In the genomic region with DNA sequence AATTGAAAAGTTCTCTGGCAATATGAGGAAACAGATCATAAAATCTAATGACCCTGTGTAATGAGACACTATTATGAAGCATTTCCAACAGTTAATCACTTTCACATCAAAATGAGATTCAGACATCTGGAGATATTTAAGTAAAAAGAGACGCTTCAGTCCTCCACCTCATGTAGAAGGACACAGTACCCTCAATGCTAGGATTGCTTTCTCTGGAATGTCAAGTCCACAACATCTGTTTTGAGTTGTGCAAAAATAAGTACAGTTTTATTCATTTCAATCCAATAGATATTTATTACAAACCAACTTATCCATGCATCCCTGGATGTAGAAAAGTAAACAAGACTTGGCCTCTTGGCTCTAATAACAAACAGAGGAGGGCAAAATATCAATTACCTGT, we compare ENCODE assay signal across 28 mouse cellular contexts.
DNase-seq lines count a peak whose midpoint lies in the region; ATAC-seq lines count a peak whose summit lies in the region.
"Had no signal": no experiment of that assay in that cellular context is flagged by ENCODE, and none has a peak within 500 bp of the region (broad histone marks: within the 10 kb centered on the region; RNA-seq: fewer than 3 reads in every experiment).

No protein-coding gene starts in this region.

- H3K36me3 ChIP-seq in embryonic facial prominence, embryonic 11.5 days (replicated peaks; ENCODE audit: control insufficient read depth, insufficient read depth, low read depth, low read length), result no peaks in the 10 kb centered on the region
- no peaks in the 10 kb centered on the region for H3K36me3 ChIP-seq in embryonic facial prominence, embryonic 10.5 days (replicated peaks)
- H3K36me3 ChIP-seq: embryonic facial prominence, embryonic 12.5 days; heart, embryonic 12.5 days; heart, embryonic 15.5 days; hindbrain, embryonic 10.5 days; hindbrain, embryonic 13.5 days had no signal

- DNase-seq in embryonic facial prominence, embryonic 11.5 days (ENCODE audit: low spot score), result peak; percentile 74
- DNase-seq in embryonic facial prominence, embryonic 10.5 days (ENCODE audit: low spot score), result no peak
- DNase-seq in NIH3T3 (ENCODE audit: low read depth), result peak; percentile 3
- DNase-seq in forelimb bud, embryonic 11.5 days (ENCODE audit: low read depth, low spot score), result peak; percentile 60
- no peak for DNase-seq in thymus, postnatal 25 days
- no peak for DNase-seq in kidney, postnatal 10 days
- DNase-seq: adrenal gland, postnatal 10 days; adrenal gland, postnatal 36 days; cerebellum, adult 18-20 months; cerebellum, adult 9-10 months; cerebellum, postnatal 25 days; forebrain, postnatal 0 days; gastrocnemius, postnatal 25 days; heart, adult 18-20 months; heart, postnatal 10 days; heart, postnatal 36 days; kidney, adult 18-20 months had no signal

- ATAC-seq in embryonic facial prominence, embryonic 11.5 days (replicated peaks; ENCODE audit: insufficient number of reproducible peaks, low FRiP score, low TSS enrichment, low read depth), result no peak
- ATAC-seq: forebrain, embryonic 13.5 days; forebrain, postnatal 0 days; hindbrain, embryonic 16.5 days; inflammation-experienced regulatory T-cells, adult 6 months; intestine, embryonic 16.5 days; Patski had no signal

- H3K4me3 ChIP-seq in embryonic facial prominence, embryonic 11.5 days (ENCODE audit: low read depth, low read length), result no peak overlapping the region
- H3K4me3 ChIP-seq in embryonic facial prominence, embryonic 10.5 days, result no peak overlapping the region
- H3K4me3 ChIP-seq: embryonic facial prominence, embryonic 12.5 days; erythroblast, embryonic 14.5 days; forebrain, embryonic 13.5 days; heart, embryonic 12.5 days; heart, embryonic 15.5 days; hindbrain, embryonic 10.5 days; hindbrain, embryonic 13.5 days had no signal

- H3K27ac ChIP-seq in embryonic facial prominence, embryonic 11.5 days (replicated peaks; ENCODE audit: low read depth, low read length), result no peak overlapping the region
- no peak overlapping the region for H3K27ac ChIP-seq in embryonic facial prominence, embryonic 10.5 days (replicated peaks)
- H3K27ac ChIP-seq: embryonic facial prominence, embryonic 12.5 days; forebrain, embryonic 13.5 days; heart, embryonic 15.5 days; hindbrain, embryonic 10.5 days; hindbrain, embryonic 13.5 days had no signal

- no peaks in the 10 kb centered on the region for H3K27me3 ChIP-seq in embryonic facial prominence, embryonic 11.5 days (ENCODE audit: control insufficient read depth, insufficient read depth, low read length)
- H3K27me3 ChIP-seq in embryonic facial prominence, embryonic 10.5 days (replicated peaks; ENCODE audit: low read depth, poor library complexity, severe bottlenecking), result 0 out of 2 replicates have a peak, but pooled peaks cover 3% of the 10 kb centered on the region
- H3K27me3 ChIP-seq: embryonic facial prominence, embryonic 12.5 days; forebrain, embryonic 13.5 days; heart, embryonic 12.5 days; heart, embryonic 15.5 days; hindbrain, embryonic 13.5 days; Patski had no signal

- WGBS in embryonic facial prominence, embryonic 11.5 days, result 12% methylated on average over 1 of the region's 1 CpGs
- WGBS in embryonic facial prominence, embryonic 10.5 days, result 47% methylated on average over 1 of the region's 1 CpGs

- no peaks in the 10 kb centered on the region for H3K9me3 ChIP-seq in embryonic facial prominence, embryonic 11.5 days (replicated peaks; ENCODE audit: control insufficient read depth, low read length)
- H3K9me3 ChIP-seq in embryonic facial prominence, embryonic 10.5 days, result no peaks in the 10 kb centered on the region
- H3K9me3 ChIP-seq: embryonic facial prominence, embryonic 12.5 days; forebrain, embryonic 13.5 days; heart, embryonic 12.5 days; heart, embryonic 15.5 days; hindbrain, embryonic 10.5 days; hindbrain, embryonic 13.5 days had no signal

- no peak overlapping the region for H3K9ac ChIP-seq in embryonic facial prominence, embryonic 11.5 days (replicated peaks; ENCODE audit: low read length)
- H3K9ac ChIP-seq: embryonic facial prominence, embryonic 12.5 days; forebrain, embryonic 13.5 days; forebrain, postnatal 0 days; heart, embryonic 12.5 days; heart, embryonic 15.5 days; hindbrain, embryonic 13.5 days had no signal

- H3K4me2 ChIP-seq in embryonic facial prominence, embryonic 11.5 days (ENCODE audit: low read depth, low read length), result no peak overlapping the region
- H3K4me2 ChIP-seq: embryonic facial prominence, embryonic 12.5 days; forebrain, embryonic 13.5 days; heart, embryonic 12.5 days; heart, embryonic 15.5 days; hindbrain, embryonic 13.5 days had no signal

- H3K4me1 ChIP-seq in embryonic facial prominence, embryonic 11.5 days (ENCODE audit: control insufficient read depth, insufficient read depth, low read length), result no peaks in the 10 kb centered on the region
- H3K4me1 ChIP-seq in embryonic facial prominence, embryonic 10.5 days, result peaks cover 5% of the 10 kb centered on the region; the same call in 1 of the 2 replicates
- H3K4me1 ChIP-seq: embryonic facial prominence, embryonic 12.5 days; forebrain, embryonic 13.5 days; hindbrain, embryonic 10.5 days; hindbrain, embryonic 13.5 days had no signal

Comparison
In these comparisons a context has a peak if more than half of its experiments do, and no peak if none do; other contexts are left out.
1. DNase-seq: peak in embryonic facial prominence, embryonic 11.5 days (single experiment), NIH3T3 (single experiment) and forelimb bud, embryonic 11.5 days (single experiment); none in embryonic facial prominence, embryonic 10.5 days (single experiment), thymus, postnatal 25 days (single experiment) and kidney, postnatal 10 days (single experiment).